ENCODE assay signal across 18 mouse cellular contexts in the genomic region with DNA sequence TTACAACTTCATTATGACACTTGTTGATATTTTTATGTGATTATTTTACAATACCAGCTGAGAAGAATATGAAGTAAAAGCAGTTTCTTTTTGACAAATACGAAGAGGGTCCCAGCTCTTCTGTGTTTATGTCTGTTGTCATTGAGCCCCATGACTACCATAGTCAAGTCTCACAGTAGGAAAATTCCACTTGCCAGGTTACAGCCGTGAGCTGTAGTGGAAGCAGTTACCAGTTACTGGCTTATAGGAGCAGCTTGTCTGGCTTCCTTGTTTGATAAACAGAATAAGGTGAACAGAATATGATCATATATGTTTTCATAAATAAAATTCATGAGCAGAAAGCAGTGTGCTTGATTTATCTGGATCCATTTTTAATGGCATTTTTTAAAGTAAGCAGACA. TPM values are rescaled to one million over a fixed set of nuclear protein-coding genes. Genes with fewer than 3 reads are reported as not detected.
A peak's percentile ranks its signal among the peaks of the same experiment; 100 is the strongest.
DNase-seq lines count a peak whose midpoint lies in the region; ATAC-seq and TF ChIP-seq lines count a peak whose summit lies in the region.
"Had no signal": no experiment of that assay in that cellular context is flagged by ENCODE, and none has a peak within 500 bp of the region (broad histone marks: within the 10 kb centered on the region; RNA-seq: fewer than 3 reads in every experiment).

No protein-coding gene starts in this region.

- ATAC-seq in kidney, postnatal 0 days (replicated peaks; ENCODE audit: low FRiP score, low read depth) = no peak
- ATAC-seq in kidney, embryonic 14.5 days (ENCODE audit: low FRiP score, low TSS enrichment) = no peak
- ATAC-seq in embryonic facial prominence, embryonic 14.5 days (ENCODE audit: low read depth) = no peak
- ATAC-seq in intestine, embryonic 15.5 days = peak; percentile 50; the same call in 1 of the 2 replicates

- peak overlapping the region; percentile 44; the same call in 1 of the 2 replicates for H3K4me2 ChIP-seq in kidney, postnatal 0 days (ENCODE audit: low read length)
- H3K4me2 ChIP-seq in kidney, embryonic 14.5 days (replicated peaks; ENCODE audit: low read depth, low read length) = no peak overlapping the region
- H3K4me2 ChIP-seq in embryonic facial prominence, embryonic 14.5 days (ENCODE audit: low read depth, low read length) = peak overlapping the region; percentile 51; the same call in 1 of the 2 replicates
- H3K4me2 ChIP-seq in intestine, embryonic 15.5 days (replicated peaks) = no peak overlapping the region; the same call in 1 of the 2 replicates
- H3K4me2 ChIP-seq: neural tube, embryonic 12.5 days had no signal

- peaks cover 34% of the 10 kb centered on the region for H3K4me1 ChIP-seq in heart, embryonic 10.5 days
- peaks cover 16% of the 10 kb centered on the region for H3K4me1 ChIP-seq in kidney, postnatal 0 days (replicated peaks; ENCODE audit: insufficient read depth, low read length)
- H3K4me1 ChIP-seq in kidney, embryonic 14.5 days (ENCODE audit: control insufficient read depth, insufficient read depth, low read length) = peaks cover 14% of the 10 kb centered on the region; the same call in 1 of the 2 replicates
- H3K4me1 ChIP-seq in embryonic facial prominence, embryonic 14.5 days (ENCODE audit: control insufficient read depth, insufficient read depth, low read length) = peaks cover 22% of the 10 kb centered on the region
- peaks cover 27% of the 10 kb centered on the region for H3K4me1 ChIP-seq in intestine, embryonic 15.5 days (replicated peaks)

- H3K4me3 ChIP-seq in heart, embryonic 10.5 days = peak overlapping the region; percentile 8; the same call in 1 of the 2 replicates
- no peak overlapping the region for H3K4me3 ChIP-seq in kidney, postnatal 0 days (replicated peaks; ENCODE audit: low read depth, low read length)
- H3K4me3 ChIP-seq in kidney, embryonic 14.5 days (ENCODE audit: low read length) = no peak overlapping the region
- no peak overlapping the region for H3K4me3 ChIP-seq in embryonic facial prominence, embryonic 14.5 days (ENCODE audit: low read depth, low read length)
- H3K4me3 ChIP-seq in intestine, embryonic 15.5 days (replicated peaks) = no peak overlapping the region
- H3K4me3 ChIP-seq: forebrain, embryonic 12.5 days; hindbrain, embryonic 10.5 days; limb, embryonic 12.5 days; liver, embryonic 15.5 days; neural tube, embryonic 12.5 days had no signal

- H3K36me3 ChIP-seq in heart, embryonic 10.5 days = 0 out of 2 replicates have a peak, but pooled peaks cover 3% of the 10 kb centered on the region
- no peaks in the 10 kb centered on the region for H3K36me3 ChIP-seq in kidney, postnatal 0 days (ENCODE audit: insufficient read depth, low read length)
- H3K36me3 ChIP-seq in kidney, embryonic 14.5 days (ENCODE audit: control insufficient read depth, insufficient read depth, low read length) = no peaks in the 10 kb centered on the region
- H3K36me3 ChIP-seq in embryonic facial prominence, embryonic 14.5 days (ENCODE audit: control insufficient read depth, insufficient read depth, low read length) = no peaks in the 10 kb centered on the region
- H3K36me3 ChIP-seq in intestine, embryonic 15.5 days = 0 out of 2 replicates have a peak, but pooled peaks cover 2% of the 10 kb centered on the region
- H3K36me3 ChIP-seq: embryonic facial prominence, embryonic 15.5 days; forebrain, embryonic 12.5 days; hindbrain, embryonic 10.5 days; liver, embryonic 15.5 days; neural tube, embryonic 12.5 days had no signal

- no peak overlapping the region for H3K27ac ChIP-seq in heart, embryonic 10.5 days
- peak overlapping the region; percentile 64; the same call in 1 of the 2 replicates for H3K27ac ChIP-seq in kidney, postnatal 0 days
- no peak overlapping the region for H3K27ac ChIP-seq in kidney, embryonic 14.5 days (ENCODE audit: low read depth, low read length)
- H3K27ac ChIP-seq in embryonic facial prominence, embryonic 14.5 days (replicated peaks; ENCODE audit: low read depth, low read length) = no peak overlapping the region
- peak overlapping the region; percentile 58; the same call in 1 of the 2 replicates for H3K27ac ChIP-seq in intestine, embryonic 15.5 days
- H3K27ac ChIP-seq: hindbrain, embryonic 10.5 days; liver, embryonic 15.5 days; neural tube, embryonic 12.5 days had no signal

- no peaks in the 10 kb centered on the region for H3K27me3 ChIP-seq in heart, embryonic 10.5 days (ENCODE audit: insufficient read depth, poor library complexity, severe bottlenecking)
- no peaks in the 10 kb centered on the region for H3K27me3 ChIP-seq in kidney, postnatal 0 days (ENCODE audit: insufficient read depth, low read length)
- H3K27me3 ChIP-seq in kidney, embryonic 14.5 days (ENCODE audit: control insufficient read depth, insufficient read depth, low read length) = no peaks in the 10 kb centered on the region
- no peaks in the 10 kb centered on the region for H3K27me3 ChIP-seq in embryonic facial prominence, embryonic 14.5 days (replicated peaks; ENCODE audit: control insufficient read depth, insufficient read depth, low read length)
- no peaks in the 10 kb centered on the region for H3K27me3 ChIP-seq in intestine, embryonic 15.5 days (replicated peaks)
- H3K27me3 ChIP-seq: embryonic facial prominence, embryonic 15.5 days; forebrain, embryonic 12.5 days; limb, embryonic 12.5 days; liver, embryonic 15.5 days; neural tube, embryonic 12.5 days had no signal

- H3K9me3 ChIP-seq in heart, embryonic 10.5 days = no peaks in the 10 kb centered on the region
- H3K9me3 ChIP-seq in kidney, postnatal 0 days (replicated peaks; ENCODE audit: low read length) = no peaks in the 10 kb centered on the region
- no peaks in the 10 kb centered on the region for H3K9me3 ChIP-seq in kidney, embryonic 14.5 days (ENCODE audit: control insufficient read depth, low read length)
- no peaks in the 10 kb centered on the region for H3K9me3 ChIP-seq in embryonic facial prominence, embryonic 14.5 days (ENCODE audit: control insufficient read depth, low read length)
- H3K9me3 ChIP-seq in intestine, embryonic 15.5 days = no peaks in the 10 kb centered on the region
- H3K9me3 ChIP-seq: embryonic facial prominence, embryonic 15.5 days; forebrain, embryonic 12.5 days; G1E; hindbrain, embryonic 10.5 days; limb, embryonic 12.5 days; liver, embryonic 15.5 days; neural tube, embryonic 12.5 days had no signal

- no peak overlapping the region for H3K9ac ChIP-seq in kidney, postnatal 0 days (ENCODE audit: low read depth, low read length)
- no peak overlapping the region for H3K9ac ChIP-seq in kidney, embryonic 14.5 days (ENCODE audit: low read depth, low read length)
- no peak overlapping the region for H3K9ac ChIP-seq in embryonic facial prominence, embryonic 14.5 days (ENCODE audit: low read depth, low read length)
- no peak overlapping the region for H3K9ac ChIP-seq in intestine, embryonic 15.5 days
- H3K9ac ChIP-seq: embryonic facial prominence, embryonic 15.5 days; forebrain, embryonic 12.5 days; limb, embryonic 12.5 days; liver, embryonic 15.5 days; neural tube, embryonic 12.5 days had no signal

- DNase-seq in heart, embryonic 10.5 days (ENCODE audit: low spot score) = no peak
- no peak for DNase-seq in heart, adult 9 months (ENCODE audit: low spot score in 2 of 2)
- no peak for DNase-seq in kidney, postnatal 0 days (ENCODE audit: low spot score)
- no peak for DNase-seq in embryonic facial prominence, embryonic 14.5 days (ENCODE audit: low spot score)
- no peak for DNase-seq in right cerebral cortex, adult 18-20 months
- DNase-seq: thymus, adult 18-20 months had no signal

- no peak for TF ChIP-seq CTCF in kidney, postnatal 0 days (IDR thresholded peaks at IDR 0.05; ENCODE audit: low read depth)

- 55% methylated on average over 2 of the region's 2 CpGs for WGBS in heart, embryonic 10.5 days
- WGBS in kidney, postnatal 0 days = 52% methylated on average over 2 of the region's 2 CpGs
- 67% methylated on average over 2 of the region's 2 CpGs for WGBS in kidney, embryonic 14.5 days
- WGBS in embryonic facial prominence, embryonic 14.5 days = 58% methylated on average over 2 of the region's 2 CpGs
- WGBS in intestine, embryonic 15.5 days = 44% methylated on average over 2 of the region's 2 CpGs

RNA-seq across cellular contexts. Expression of gene Gm10197, which starts 7.0 kb away (rescaled TPM):
- polyA plus RNA-seq in heart, embryonic 10.5 days (2016; fragmentation: Nextera tagmentation; extraction: Ambion mirVana) = not detected in 2 replicates
- not detected in 2 replicates for polyA plus RNA-seq in kidney, postnatal 0 days (2015; fragmentation: Nextera tagmentation; extraction: Ambion mirVana)
- polyA plus RNA-seq in kidney, embryonic 14.5 days (2014; fragmentation: Nextera tagmentation; extraction: Ambion mirVana) = 2.0 and 3.2 TPM in 2 replicates
- polyA plus RNA-seq in embryonic facial prominence, embryonic 14.5 days (2014; fragmentation: Nextera tagmentation; extraction: Ambion mirVana) = 6.4 TPM in 1 of 2 replicates, not detected in the other
- 1.4 TPM in 1 of 2 replicates, not detected in the other for polyA plus RNA-seq in intestine, embryonic 15.5 days (2015; fragmentation: Nextera tagmentation; extraction: Ambion mirVana)
- polyA plus RNA-seq: embryonic facial prominence, embryonic 15.5 days; G1E; hindbrain, embryonic 10.5 days; large intestine, adult 2 months; limb, embryonic 12.5 days; liver, embryonic 15.5 days; midbrain, postnatal 0 days; neural tube, embryonic 12.5 days; urinary bladder, adult 2 months had no signal

RNA-seq across cellular contexts. Expression of gene Smndc1, which starts 25.8 kb away (rescaled TPM):
- polyA plus RNA-seq in heart, embryonic 10.5 days (2016; fragmentation: Nextera tagmentation; extraction: Ambion mirVana) = 27.6 and 31.7 TPM in 2 replicates
- polyA plus RNA-seq in kidney, postnatal 0 days (2015; fragmentation: Nextera tagmentation; extraction: Ambion mirVana) = 47.2 and 47.6 TPM in 2 replicates
- 47.7 and 49.4 TPM in 2 replicates for polyA plus RNA-seq in kidney, embryonic 14.5 days (2014; fragmentation: Nextera tagmentation; extraction: Ambion mirVana)
- 38.8 and 40.2 TPM in 2 replicates for polyA plus RNA-seq in embryonic facial prominence, embryonic 14.5 days (2014; fragmentation: Nextera tagmentation; extraction: Ambion mirVana)
- polyA plus RNA-seq in intestine, embryonic 15.5 days (2015; fragmentation: Nextera tagmentation; extraction: Ambion mirVana) = 42.0 and 42.7 TPM in 2 replicates

RNA-seq across cellular contexts. Expression of gene Mxi1, which starts 54.2 kb away (rescaled TPM):
- polyA plus RNA-seq in heart, embryonic 10.5 days (2016; fragmentation: Nextera tagmentation; extraction: Ambion mirVana) = 27.7 and 28.7 TPM in 2 replicates
- polyA plus RNA-seq in kidney, postnatal 0 days (2015; fragmentation: Nextera tagmentation; extraction: Ambion mirVana) = 51.9 and 55.0 TPM in 2 replicates
- polyA plus RNA-seq in kidney, embryonic 14.5 days (2014; fragmentation: Nextera tagmentation; extraction: Ambion mirVana) = 31.0 and 42.5 TPM in 2 replicates
- 36.0 and 36.6 TPM in 2 replicates for polyA plus RNA-seq in embryonic facial prominence, embryonic 14.5 days (2014; fragmentation: Nextera tagmentation; extraction: Ambion mirVana)
- 34.0 and 34.5 TPM in 2 replicates for polyA plus RNA-seq in intestine, embryonic 15.5 days (2015; fragmentation: Nextera tagmentation; extraction: Ambion mirVana)

Comparison
In these comparisons a context has a peak if more than half of its experiments do, and no peak if none do; other contexts are left out.
1. H3K27ac ChIP-seq: peak in kidney, postnatal 0 days (single experiment) and intestine, embryonic 15.5 days (single experiment); none in heart, embryonic 10.5 days (single experiment), kidney, embryonic 14.5 days (single experiment) and embryonic facial prominence, embryonic 14.5 days (single experiment).
2. H3K4me2 ChIP-seq: peak in kidney, postnatal 0 days (single experiment) and embryonic facial prominence, embryonic 14.5 days (single experiment); none in kidney, embryonic 14.5 days (single experiment) and intestine, embryonic 15.5 days (single experiment).